Mouse (Mus musculus) limb, embryonic 10.5 days (tissue): Measurements from ENCODE around the gene 4930432M17Rik. TPM values are rescaled to one million over a fixed set of nuclear protein-coding genes. Genes with fewer than 3 reads are reported as not detected.

Experiments used
- DNase-seq: peaks from one replicate; pipeline ENCODE4 v3.0.0-alpha.2; 2017; ENCODE audit warnings: low spot score
- H3K27ac ChIP-seq: fragments of 300-500 bp; sonication (generic); 2 replicates; pipeline ENCODE4 v1.5.1; 2016; ENCODE audit warnings: mild to moderate bottlenecking
- H3K27me3 ChIP-seq: fragments of 300-500 bp; sonication (generic); 2 replicates; pipeline ENCODE4 v1.6.1; 2016; ENCODE audit warnings: low read depth, mild to moderate bottlenecking; ENCODE audit not compliant: poor library complexity, severe bottlenecking
- H3K36me3 ChIP-seq: fragments of 300-500 bp; sonication (generic); 2 replicates; pipeline ENCODE4 v1.6.1; 2016; ENCODE audit warnings: mild to moderate bottlenecking, moderate library complexity
- H3K4me1 ChIP-seq: fragments of 300-500 bp; sonication (generic); 2 replicates; pipeline ENCODE4 v1.6.1; 2016
- H3K4me3 ChIP-seq: fragments of 300-500 bp; sonication (generic); 2 replicates; pipeline ENCODE4 v1.5.1; 2016; ENCODE audit warnings: mild to moderate bottlenecking, moderate library complexity
- H3K9me3 ChIP-seq: fragments of 300-500 bp; sonication (generic); replicated peaks from 2 replicates; pipeline ENCODE4 v1.6.1; 2016; ENCODE audit warnings: mild to moderate bottlenecking
- WGBS: fragments of 180-500 bp; shearing (Covaris S2); methylation state at CpG from one replicate; pipeline ENCODE4 v1.1.7; 2016; 5-methylcytosine and 5-hydroxymethylcytosine counted together
- polyA plus RNA-seq: library from polyadenylated mRNA; unstranded; fragments of >200 nt; fragmentation: Nextera tagmentation; extraction: Ambion mirVana; gene quantifications from 2 replicates; pipeline ENCODE4 v1.2.1, GENCODE M21; 2016

The 4930432M17Rik gene
- polyA plus RNA-seq: not detected in 2 replicates

DNA sequence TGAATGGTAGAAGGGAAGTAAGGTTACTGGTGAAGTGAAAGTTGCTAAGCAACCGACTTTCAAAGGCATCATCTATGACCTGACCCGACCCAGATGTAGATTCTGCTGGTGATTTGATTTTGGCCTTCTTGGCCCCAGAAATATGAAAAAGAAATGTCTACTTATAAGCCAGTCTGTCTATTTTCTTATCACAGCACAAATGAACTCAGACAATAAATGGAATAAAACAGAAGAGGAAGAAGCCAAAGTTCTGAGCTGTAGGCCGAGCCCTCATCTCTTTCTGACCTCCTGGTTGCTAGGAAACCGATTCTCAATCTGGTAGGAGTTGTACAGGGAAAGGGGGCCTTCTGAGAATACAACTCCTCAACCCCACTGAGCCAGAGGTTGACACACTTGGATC, at the start of gene 4930432M17Rik:
Gene 4930432M17Rik, plus strand, starts transcription at position 301 of the 400 bp plus-strand sequence.
- H3K4me3 ChIP-seq: no peak within 1 kb of the TSS
- no peak within 1 kb of the TSS for H3K27ac ChIP-seq
- H3K9me3 ChIP-seq: no peaks in the 10 kb centered on the region
- H3K36me3 ChIP-seq: no peaks in the 10 kb centered on the region
- no peaks in the 10 kb centered on the region for H3K27me3 ChIP-seq
- peaks cover 3% of the 10 kb centered on the region; the same call in 1 of the 2 replicates for H3K4me1 ChIP-seq
- 91% methylated on average over 4 of the region's 4 CpGs for WGBS
- no peak for DNase-seq

DNA sequence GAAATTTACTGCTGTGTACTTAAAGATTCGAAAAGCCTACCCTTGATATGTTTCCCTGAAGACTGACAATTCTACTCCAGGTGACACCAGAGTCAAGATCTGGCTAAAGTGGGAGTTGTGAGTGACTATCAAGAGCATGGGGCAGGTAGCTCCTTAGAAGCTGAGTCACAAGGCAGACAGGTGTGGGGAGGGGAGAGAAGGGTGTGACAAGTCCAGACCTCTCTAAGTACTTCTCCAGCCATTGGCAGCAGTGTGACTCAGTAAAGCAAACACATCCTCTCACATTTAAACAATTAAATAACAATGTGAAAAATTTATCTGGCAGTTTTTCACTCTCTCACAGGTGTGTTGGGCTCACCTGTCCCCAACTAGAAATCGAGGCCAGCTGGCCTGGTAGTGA, 44.9 kb upstream of the 4930432M17Rik start:
- Histone ChIP-seq H3K36me3 (no peaks in the 10 kb centered on the region), H3K4me3 (no peak overlapping the region), H3K27ac (no peak overlapping the region), H3K9me3 (no peaks in the 10 kb centered on the region), H3K27me3 (0 out of 2 replicates have a peak, but pooled peaks cover 5% of the 10 kb centered on the region), H3K4me1 (no peaks in the 10 kb centered on the region)
- WGBS: 80% methylated on average over 2 of the region's 2 CpGs
- no peak for DNase-seq

DNA sequence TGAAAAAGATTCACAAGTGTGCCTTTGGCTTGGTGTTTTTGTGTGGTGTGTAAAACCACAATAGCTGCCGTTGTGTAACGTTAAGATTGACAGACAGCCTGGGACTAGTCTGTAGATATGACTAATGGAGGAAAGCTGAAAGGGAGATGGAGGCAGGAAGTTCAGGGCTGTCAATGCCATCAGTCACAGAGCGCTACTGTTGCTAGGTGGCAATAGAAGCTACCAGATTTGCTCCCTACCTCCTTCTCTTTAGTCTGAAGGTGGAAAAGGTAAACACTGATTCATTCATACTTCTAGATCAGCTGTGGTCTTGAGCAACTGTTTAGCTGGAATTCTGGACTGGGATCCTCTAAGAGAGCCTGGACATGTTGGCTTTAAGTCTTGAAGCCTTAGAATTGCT, 44.3 kb upstream of the 4930432M17Rik start:
- H3K27ac ChIP-seq: no peak overlapping the region
- no peaks in the 10 kb centered on the region for H3K36me3 ChIP-seq
- 93% methylated on average over 3 of the region's 3 CpGs for WGBS
- 0 out of 2 replicates have a peak, but pooled peaks cover 5% of the 10 kb centered on the region for H3K27me3 ChIP-seq
- no peaks in the 10 kb centered on the region for H3K4me1 ChIP-seq
- H3K9me3 ChIP-seq: no peaks in the 10 kb centered on the region
- H3K4me3 ChIP-seq: no peak overlapping the region
- DNase-seq: no peak

DNA sequence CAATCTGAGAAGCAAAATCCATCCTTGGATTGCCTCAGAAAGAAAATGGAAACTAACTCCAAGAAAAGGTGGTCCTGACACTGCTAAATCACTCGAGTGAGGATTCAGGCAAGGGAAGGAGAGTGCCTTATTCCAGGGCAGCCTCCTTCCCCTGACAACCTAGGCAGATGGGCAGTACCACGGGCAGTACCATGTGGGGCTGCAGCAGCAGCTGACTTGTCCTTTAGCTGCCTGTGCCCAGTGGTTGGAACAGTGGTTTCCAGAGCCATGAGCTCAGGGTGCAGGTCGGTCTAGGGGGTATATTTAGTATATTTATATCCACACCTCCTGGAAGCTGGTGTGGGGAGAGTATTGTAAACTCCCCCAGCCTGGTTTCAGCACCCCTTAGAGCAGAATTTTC, 42.3 kb upstream of the 4930432M17Rik start:
- Histone ChIP-seq H3K27ac (no peak overlapping the region), H3K4me1 (no peaks in the 10 kb centered on the region), H3K9me3 (no peaks in the 10 kb centered on the region), H3K27me3 (0 out of 2 replicates have a peak, but pooled peaks cover 5% of the 10 kb centered on the region), H3K4me3 (no peak overlapping the region), H3K36me3 (no peaks in the 10 kb centered on the region)
- DNase-seq: no peak
- 54% methylated on average over 3 of the region's 3 CpGs for WGBS

- 84% methylated on average over 7 of the region's 7 CpGs for WGBS
- no peaks in the 10 kb centered on the region for H3K9me3 ChIP-seq
- H3K4me3 ChIP-seq: no peak overlapping the region
- H3K27me3 ChIP-seq: 0 out of 2 replicates have a peak, but pooled peaks cover 5% of the 10 kb centered on the region
- H3K36me3 ChIP-seq: no peaks in the 10 kb centered on the region
- no peak overlapping the region for H3K27ac ChIP-seq
- H3K4me1 ChIP-seq: no peaks in the 10 kb centered on the region
- no peak for DNase-seq
These were observed 39.9 kb upstream of the 4930432M17Rik start for GRCm38 (mm10) chr3:121630626-121631025.

DNA sequence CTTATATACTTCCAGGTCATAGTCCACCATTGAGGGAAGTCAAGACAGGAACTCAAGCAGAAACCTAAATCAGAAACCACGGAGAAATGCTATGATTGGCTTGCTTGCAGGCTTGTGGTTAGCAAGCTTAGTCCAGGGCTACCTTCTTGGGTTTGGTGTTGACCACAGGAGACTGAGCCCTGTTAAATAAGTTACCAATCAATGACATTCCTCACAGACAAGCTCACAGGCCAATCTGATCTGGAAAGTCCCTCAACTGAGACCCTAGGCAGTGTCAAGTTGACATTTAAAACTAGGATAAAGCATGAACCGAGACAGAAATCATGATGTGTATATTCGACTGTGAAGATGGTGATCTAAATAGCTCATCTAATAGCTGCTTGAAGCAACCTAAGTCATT, 35.6 kb upstream of the 4930432M17Rik start:
- Histone ChIP-seq H3K4me3 (no peak overlapping the region), H3K27ac (no peak overlapping the region), H3K27me3 (no peaks in the 10 kb centered on the region), H3K9me3 (no peaks in the 10 kb centered on the region), H3K36me3 (no peaks in the 10 kb centered on the region), H3K4me1 (peaks cover 6% of the 10 kb centered on the region; the same call in 1 of the 2 replicates)
- DNase-seq: no peak
- WGBS: 91% methylated on average over 3 of the region's 3 CpGs

GRCm38 (mm10) chr3:121635505-121635904, 35.1 kb upstream of the 4930432M17Rik start:
- H3K4me3 ChIP-seq: no peak overlapping the region
- no peaks in the 10 kb centered on the region for H3K9me3 ChIP-seq
- WGBS: 81% methylated on average over 7 of the region's 7 CpGs
- DNase-seq: no peak
- no peak overlapping the region for H3K27ac ChIP-seq
- H3K4me1 ChIP-seq: peaks cover 8% of the 10 kb centered on the region
- no peaks in the 10 kb centered on the region for H3K27me3 ChIP-seq
- H3K36me3 ChIP-seq: no peaks in the 10 kb centered on the region

DNA sequence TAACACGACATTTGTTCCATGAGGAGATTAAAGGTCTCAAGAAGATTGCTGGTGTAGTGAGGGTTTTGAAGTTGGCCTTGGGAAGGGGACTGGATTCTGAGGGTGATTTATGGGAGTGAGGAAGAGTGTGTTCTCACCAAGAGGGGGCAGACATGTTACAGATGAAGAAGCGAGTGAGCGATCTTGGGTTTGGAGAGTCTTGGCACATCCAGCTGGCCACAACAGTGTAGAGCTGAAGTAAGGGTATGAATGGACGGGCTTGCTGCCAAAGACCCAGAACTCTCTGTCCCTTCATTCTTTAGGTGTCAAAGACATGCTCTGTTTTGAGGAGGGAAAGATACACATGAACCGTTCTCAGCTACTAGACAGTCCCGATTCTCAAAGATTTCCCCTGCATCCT, 34.2 kb upstream of the 4930432M17Rik start:
- 91% methylated on average over 6 of the region's 6 CpGs for WGBS
- Histone ChIP-seq H3K9me3 (no peaks in the 10 kb centered on the region), H3K36me3 (no peaks in the 10 kb centered on the region), H3K27me3 (no peaks in the 10 kb centered on the region), H3K4me1 (peaks cover 11% of the 10 kb centered on the region), H3K27ac (no peak overlapping the region), H3K4me3 (no peak overlapping the region)
- no peak for DNase-seq

DNA sequence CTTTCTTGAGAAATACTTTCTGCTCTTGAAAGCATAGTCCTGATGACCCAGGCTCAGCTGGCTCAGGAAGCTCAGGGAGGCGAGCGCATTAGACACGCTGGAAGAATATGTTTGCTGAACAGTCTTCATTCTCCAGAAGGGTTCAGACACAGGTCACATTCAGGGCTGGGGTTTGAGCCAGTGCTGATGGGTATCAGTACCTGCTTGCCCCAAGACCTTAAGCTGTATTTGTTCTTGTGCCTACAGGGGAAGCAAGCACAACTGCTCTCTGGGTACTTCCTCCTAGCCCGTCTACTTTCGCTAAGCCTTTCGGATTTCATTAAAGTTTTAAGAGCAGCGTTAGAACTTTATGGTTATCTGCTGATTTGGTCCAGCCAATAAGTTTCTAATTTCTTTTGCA, 33.8 kb upstream of the 4930432M17Rik start:
- WGBS: 83% methylated on average over 7 of the region's 7 CpGs
- no peak overlapping the region for H3K4me3 ChIP-seq
- H3K27me3 ChIP-seq: no peaks in the 10 kb centered on the region
- peaks cover 11% of the 10 kb centered on the region for H3K4me1 ChIP-seq
- DNase-seq: no peak
- H3K27ac ChIP-seq: no peak overlapping the region
- no peaks in the 10 kb centered on the region for H3K36me3 ChIP-seq
- H3K9me3 ChIP-seq: no peaks in the 10 kb centered on the region

GRCm38 (mm10) chr3:121637792-121638191, 32.8 kb upstream of the 4930432M17Rik start:
- no peaks in the 10 kb centered on the region for H3K9me3 ChIP-seq
- WGBS: 77% methylated on average over 5 of the region's 5 CpGs
- DNase-seq: no peak
- no peaks in the 10 kb centered on the region for H3K27me3 ChIP-seq
- H3K4me3 ChIP-seq: no peak overlapping the region
- no peak overlapping the region for H3K27ac ChIP-seq
- H3K4me1 ChIP-seq: peaks cover 11% of the 10 kb centered on the region
- H3K36me3 ChIP-seq: no peaks in the 10 kb centered on the region

- Histone ChIP-seq H3K27me3 (no peaks in the 10 kb centered on the region), H3K36me3 (no peaks in the 10 kb centered on the region), H3K4me3 (no peak overlapping the region), H3K4me1 (peaks cover 11% of the 10 kb centered on the region), H3K27ac (no peak overlapping the region), H3K9me3 (no peaks in the 10 kb centered on the region)
- WGBS: 85% methylated on average over 3 of the region's 3 CpGs
- DNase-seq: no peak
These were observed 32.3 kb upstream of the 4930432M17Rik start for GRCm38 (mm10) chr3:121638241-121638640.

GRCm38 (mm10) chr3:121640611-121641010, 30.0 kb upstream of the 4930432M17Rik start:
- WGBS: 59% methylated on average over 2 of the region's 2 CpGs
- H3K4me3 ChIP-seq: no peak overlapping the region

DNA sequence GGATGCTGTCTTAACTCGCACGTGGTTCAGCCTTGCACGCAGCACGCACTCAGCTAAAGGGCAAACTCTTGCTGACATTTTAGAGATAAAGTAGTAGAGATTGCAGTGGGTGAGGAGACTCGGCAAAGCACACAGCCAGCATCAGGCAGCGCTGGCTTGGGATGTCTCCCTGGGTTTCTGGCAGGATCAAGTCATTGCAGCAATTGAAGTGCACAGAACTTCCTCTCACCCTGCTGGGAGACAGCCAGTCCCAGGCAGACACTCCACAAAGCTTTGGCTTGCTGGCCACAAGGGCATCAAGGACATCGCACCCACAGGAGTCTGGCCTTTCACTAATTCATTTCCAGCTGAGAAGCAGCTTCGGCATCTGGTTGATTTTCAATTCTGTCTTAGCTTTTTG, 27.3 kb upstream of the 4930432M17Rik start:
- no peak for DNase-seq
- WGBS: 67% methylated on average over 8 of the region's 8 CpGs
- no peak overlapping the region for H3K27ac ChIP-seq
- peaks cover 27% of the 10 kb centered on the region for H3K4me1 ChIP-seq
- H3K27me3 ChIP-seq: no peaks in the 10 kb centered on the region
- no peaks in the 10 kb centered on the region for H3K36me3 ChIP-seq
- H3K9me3 ChIP-seq: no peaks in the 10 kb centered on the region
- H3K4me3 ChIP-seq: no peak overlapping the region

More at GRCm38 (mm10) chr3:121640611-121641010, 30.0 kb upstream of the 4930432M17Rik start:
- Histone ChIP-seq H3K4me1 (peaks cover 13% of the 10 kb centered on the region), H3K27ac (no peak overlapping the region), H3K27me3 (no peaks in the 10 kb centered on the region), H3K36me3 (no peaks in the 10 kb centered on the region), H3K9me3 (no peaks in the 10 kb centered on the region)
- no peak for DNase-seq

- Histone ChIP-seq H3K4me3 (no peak overlapping the region), H3K9me3 (no peaks in the 10 kb centered on the region), H3K27me3 (no peaks in the 10 kb centered on the region), H3K4me1 (peaks cover 22% of the 10 kb centered on the region), H3K36me3 (no peaks in the 10 kb centered on the region), H3K27ac (no peak overlapping the region)
- 76% methylated on average over 7 of the region's 7 CpGs for WGBS
- no peak for DNase-seq
These were observed 25.1 kb upstream of the 4930432M17Rik start for GRCm38 (mm10) chr3:121645447-121645846.
